Mouse (Mus musculus): ENCODE results near the gene Obscn. TPM values are rescaled to one million over a fixed set of nuclear protein-coding genes. Genes with fewer than 3 reads are reported as not detected.
A peak's percentile ranks its signal among the peaks of the same experiment; 100 is the strongest.

Gene Obscn
- total RNA-seq, 2 experiments from 2014 or later: 1,369 to 1,614 TPM

DNA sequence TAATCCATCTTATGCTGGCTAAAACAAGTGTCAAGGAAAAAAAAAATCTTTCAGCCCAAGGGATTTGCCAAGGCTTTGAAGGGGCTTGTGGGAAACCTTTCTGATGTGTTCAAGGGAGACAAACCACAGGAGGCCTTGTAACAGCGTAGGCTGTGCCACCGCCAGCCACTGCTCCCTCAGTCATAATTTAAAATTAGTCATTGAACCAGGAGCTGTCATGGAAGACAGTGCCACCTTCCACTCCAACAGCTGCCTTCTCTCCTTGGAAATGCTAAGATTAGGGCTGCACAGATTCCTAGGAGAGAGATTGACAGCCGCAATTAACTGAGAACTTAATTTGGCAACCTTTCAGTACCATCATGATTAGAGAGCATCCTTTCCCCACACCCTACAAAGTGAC lies 13.1 kb upstream of the Obscn start:
- no peak for DNase-seq
- intact Hi-C loops (cut with DNase I): no loop called here

DNA sequence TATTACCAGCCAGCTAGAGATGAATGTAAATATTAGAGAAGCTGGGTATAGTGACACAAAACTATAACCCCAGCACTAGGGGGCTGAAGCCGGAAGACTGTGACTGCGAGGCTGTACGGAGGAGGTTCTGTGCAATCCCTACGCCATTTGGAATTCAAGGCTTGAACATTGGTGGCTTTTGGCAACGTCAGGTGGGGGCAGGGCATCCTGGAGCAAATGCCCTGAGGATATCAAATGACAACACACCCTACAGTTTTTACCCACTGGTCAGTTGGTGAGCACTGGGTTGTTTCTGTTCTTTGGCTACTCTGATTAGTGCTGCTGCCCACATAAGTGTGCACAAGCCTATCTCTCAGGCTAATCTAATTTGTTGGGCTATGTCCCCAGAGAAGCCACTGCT lies 6.8 kb upstream of the Obscn start:
- no peak for DNase-seq
- intact Hi-C loops (cut with DNase I): no loop called here

DNA sequence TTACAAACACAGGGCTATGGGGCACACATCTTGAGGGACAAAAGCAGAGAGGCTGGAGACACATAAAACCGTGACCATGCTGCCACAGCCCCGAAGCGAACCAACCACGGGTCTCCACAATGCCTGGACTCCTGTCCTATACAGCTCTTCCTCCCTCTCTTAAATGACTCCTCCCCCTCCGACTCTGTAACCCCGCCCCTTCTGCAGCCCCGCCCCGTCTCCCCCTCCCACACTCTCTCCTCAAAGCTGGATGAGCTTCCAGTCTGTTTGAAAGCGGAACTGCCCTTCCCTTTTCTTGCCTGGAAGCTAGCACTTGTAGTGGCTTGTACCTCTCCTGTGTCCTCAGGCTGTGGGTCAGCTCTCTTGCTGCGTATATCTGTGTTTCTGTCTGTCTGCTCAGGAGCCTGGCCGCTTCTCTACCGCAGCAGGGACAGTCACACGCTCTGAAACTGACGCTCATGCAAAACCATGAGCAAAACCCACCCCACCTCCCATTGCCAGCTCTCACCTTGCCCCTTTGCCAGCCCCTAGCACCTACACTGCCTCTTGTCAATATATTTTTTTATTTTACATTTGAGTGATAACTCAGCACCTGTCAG lies 5.7 kb upstream of the Obscn start:
- intact Hi-C loops (cut with DNase I): no loop called here
- no peak for DNase-seq

- intact Hi-C loops (cut with DNase I): no loop called here
- DNase-seq: peak; percentile 53 to 60
Observed at GRCm38 (mm10) chr11:59138537-59139486, 2.6 kb upstream of the Obscn start.

GRCm38 (mm10) chr11:59136994-59137706 lies 948 bp upstream of the Obscn start:
- DNase-seq: peak in 1 of 2 experiments; percentile 39
- intact Hi-C loops (cut with DNase I): no loop called here

DNA sequence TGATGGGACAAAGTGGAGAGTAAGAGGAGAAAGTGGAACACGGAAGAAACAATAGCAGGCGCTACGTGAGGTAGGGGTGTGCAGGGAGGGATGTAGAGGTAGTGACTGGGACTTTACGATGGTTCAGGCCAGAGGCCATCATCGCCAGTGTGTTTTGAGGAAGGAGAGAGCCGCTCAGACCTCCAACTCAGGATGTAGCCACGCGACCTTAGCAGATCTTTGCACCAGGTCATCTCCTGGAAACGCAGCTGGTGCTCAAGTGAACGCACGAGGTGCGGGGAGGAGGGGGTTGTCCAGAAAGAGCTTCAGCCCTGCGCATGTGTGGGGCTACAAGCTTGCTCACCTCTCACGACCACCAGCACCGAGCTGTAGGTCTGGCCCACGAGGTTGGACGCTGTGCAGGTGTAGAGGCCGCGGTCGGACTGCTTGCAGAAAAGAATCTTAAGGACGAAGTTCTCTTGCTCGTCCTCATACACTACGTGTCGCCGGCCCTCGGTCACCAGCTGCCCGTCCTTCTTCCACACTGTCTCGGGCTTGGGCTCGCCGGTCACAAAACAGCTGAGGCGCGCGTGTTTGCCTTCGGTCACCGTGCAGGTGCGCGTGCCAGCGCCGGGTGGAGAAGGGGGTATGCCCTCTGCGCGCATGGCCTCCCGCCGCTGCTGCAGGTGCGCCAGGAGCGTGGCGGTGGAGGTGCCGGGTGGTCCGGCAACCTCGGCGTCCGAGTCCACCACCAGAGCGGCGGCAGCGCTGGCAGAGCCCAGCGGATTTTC lies 966 bp downstream of the Obscn start:
- DNase-seq: no peak
- intact Hi-C loops (cut with DNase I): no loop called here

DNA sequence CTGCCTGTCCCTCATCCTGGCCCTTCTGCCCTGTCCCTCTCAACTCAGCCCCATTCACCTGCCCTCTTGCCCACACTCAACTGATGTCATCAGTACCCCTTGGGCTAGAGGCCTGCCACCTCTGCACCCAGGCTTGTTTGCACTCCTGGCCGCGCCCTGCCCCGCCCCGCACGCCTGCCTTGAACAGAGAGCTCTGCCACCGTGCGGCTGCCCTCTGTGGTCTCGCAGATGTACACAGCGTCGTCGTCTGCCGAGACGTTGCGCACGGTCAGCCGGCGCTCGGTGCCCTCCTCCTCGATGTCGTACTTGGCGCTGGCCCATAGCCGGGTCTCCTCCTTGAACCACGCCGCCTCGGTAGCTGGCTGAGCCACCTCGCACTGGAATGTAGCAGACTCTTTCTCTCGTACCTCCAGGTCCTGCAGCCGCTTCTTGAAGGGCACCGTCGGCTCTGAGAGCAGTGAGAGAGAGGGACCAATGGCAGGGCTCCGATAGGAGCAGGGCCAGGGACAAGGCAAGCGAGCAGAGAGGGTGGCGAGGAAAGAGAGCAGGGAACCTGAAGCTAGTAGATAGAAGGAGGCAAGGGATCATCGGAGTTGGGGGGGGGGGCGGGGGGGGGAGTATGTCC lies 1.7 kb downstream of the Obscn start:
- intact Hi-C loops (cut with DNase I): no loop called here
- DNase-seq: no peak

DNA sequence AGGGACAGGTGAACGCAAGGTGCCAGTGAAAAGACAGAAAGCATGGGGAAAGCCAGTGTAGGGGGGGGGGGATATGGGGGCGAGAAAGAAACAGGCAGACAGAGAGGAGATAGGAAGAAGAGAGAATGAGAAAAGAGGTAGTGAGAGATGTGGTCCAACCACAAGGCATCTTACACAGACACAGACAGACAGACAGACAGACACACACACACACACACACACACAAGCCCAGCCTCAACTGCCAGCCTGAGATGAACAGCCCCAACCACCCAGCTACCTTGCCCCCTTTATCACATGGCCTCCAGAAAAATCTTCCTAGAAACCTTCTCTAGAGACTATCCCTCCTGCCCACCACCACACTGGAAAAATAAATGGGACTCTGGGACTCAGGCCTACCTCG lies 4.1 kb downstream of the Obscn start:
- no peak for DNase-seq
- intact Hi-C loops (cut with DNase I): no loop called here

DNA sequence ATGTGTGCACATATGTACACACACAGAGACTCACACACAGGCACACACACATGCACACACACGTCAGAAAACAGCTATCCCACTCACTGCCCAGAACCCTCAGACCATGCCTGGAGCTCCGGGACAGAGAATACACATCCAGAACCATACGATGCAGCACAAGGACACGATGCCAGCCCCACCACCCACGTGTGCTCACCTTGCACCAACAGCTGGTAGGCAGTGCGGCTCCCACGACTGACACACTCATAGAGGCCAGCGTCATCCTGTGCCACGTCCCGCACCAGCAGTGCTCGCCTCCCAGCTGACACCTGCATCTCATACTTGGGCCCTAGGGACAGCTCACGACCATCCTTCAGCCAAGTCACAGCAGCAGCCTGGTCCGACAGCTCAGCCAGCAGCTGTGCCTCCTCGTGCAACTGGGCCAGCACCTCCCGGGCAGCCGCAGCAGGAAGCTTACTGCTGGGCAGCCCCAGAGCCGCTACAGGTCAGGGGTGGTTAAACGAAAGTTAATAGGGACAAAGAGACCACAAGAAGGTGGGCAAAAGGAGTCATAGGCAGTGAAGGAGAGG lies 4.8 kb downstream of the Obscn start:
- intact Hi-C loops (cut with DNase I): no loop called here

DNA sequence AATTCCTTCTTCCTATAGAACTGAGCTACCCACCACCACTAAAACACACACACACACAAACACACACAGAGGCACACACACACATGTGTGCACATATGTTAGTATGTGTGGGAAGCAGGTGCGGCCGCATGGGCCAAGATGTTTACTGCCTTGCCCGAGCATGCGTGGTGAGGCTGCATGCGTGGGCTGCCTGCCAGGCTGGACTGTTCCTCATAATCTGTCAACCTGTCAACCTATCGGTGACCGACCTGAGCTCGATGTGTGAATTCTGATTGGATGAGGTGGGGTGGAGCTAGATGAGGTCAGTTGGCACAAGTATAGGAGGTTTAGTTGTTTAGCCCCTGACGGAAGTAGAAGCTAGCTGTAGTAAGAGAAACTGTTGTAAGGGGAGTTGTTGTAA lies 5.4 kb downstream of the Obscn start:
- DNase-seq: no peak
- intact Hi-C loops (cut with DNase I): no loop called here

More for the DNA sequence above, 4.8 kb downstream of the Obscn start:
- no peak for DNase-seq

DNA sequence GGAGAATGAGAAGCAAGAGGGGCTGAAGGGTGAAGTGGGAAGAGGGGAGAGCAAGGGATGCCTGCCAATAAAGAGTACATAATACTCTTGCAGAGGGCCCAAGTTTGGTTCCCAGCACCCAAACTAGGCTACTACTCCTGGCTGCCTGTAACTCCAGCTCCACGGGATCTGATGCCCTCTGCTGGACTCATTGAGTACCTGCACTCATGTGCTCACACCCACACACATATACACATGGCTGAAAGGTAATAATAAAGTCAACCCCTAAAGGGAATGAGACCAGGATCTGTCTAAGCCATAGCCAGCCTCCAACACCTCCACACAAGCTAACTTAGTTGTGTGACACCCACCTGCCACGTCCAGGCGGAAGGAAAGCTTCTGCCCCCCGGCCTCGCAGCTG lies 30.3 kb downstream of the Obscn start:
- intact Hi-C loops (cut with DNase I): no loop called here

DNA sequence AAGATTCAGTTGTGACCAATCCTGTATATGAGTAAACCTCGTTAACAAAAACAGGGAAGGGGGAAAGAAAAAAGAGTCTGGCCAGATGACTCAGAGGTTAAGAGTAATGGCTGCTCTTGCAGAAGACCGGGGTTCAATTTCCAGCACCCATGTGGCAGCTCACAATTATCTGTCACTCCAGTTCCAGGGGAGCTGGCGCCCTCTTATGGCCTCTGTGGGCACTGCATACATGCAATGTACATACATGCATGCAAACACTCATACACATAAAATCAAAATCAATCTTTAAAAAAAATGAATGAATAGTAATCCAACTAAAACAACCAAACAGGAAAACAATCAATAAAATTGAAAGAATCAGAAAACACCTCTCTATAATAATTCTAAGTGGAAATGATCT lies 33.9 kb downstream of the Obscn start:
- no peak for DNase-seq
- intact Hi-C loops (cut with DNase I): no loop called here

More for the DNA sequence above, 30.3 kb downstream of the Obscn start:
- DNase-seq: no peak

DNA sequence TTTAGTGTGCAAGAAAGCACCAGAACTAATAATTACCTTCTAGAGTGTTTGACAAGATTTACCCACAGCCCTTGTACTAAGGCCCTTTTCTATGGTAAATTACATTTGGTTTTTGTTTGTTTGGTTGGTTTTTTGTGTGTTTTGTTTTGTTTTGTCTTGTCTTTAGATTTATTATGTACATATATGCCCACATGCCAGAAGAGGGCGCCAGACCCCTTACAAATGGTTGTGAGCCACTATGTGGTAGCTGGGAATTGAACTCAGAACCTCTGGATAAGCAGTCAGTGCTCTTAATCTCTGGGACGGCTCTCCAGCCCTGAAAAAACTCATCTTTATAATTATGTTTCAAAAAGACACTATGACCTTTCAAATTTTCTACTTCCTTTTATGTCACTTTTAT lies 37.9 kb downstream of the Obscn start:
- no peak for DNase-seq
- intact Hi-C loops (cut with DNase I): no loop called here

DNA sequence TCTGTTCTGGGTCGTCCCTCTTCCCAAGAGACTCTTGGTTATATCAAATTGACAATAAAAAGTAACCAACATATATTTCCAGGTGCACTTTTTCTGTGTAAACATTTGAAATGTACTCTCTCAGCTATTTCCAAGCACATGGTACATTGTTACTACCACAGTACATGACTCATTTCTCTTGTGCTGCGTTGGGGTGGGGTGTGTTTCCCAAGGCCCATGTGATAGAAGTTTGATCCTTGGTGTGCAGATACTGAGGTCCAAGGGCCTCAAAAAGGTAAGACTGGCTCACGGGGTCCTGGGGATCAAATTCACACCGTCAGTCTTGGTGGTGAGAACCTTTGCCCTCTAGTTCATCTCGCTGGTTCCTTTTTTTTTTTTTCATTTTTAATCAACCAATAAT lies 38.4 kb downstream of the Obscn start:
- intact Hi-C loops (cut with DNase I): no loop called here
- DNase-seq: no peak

DNA sequence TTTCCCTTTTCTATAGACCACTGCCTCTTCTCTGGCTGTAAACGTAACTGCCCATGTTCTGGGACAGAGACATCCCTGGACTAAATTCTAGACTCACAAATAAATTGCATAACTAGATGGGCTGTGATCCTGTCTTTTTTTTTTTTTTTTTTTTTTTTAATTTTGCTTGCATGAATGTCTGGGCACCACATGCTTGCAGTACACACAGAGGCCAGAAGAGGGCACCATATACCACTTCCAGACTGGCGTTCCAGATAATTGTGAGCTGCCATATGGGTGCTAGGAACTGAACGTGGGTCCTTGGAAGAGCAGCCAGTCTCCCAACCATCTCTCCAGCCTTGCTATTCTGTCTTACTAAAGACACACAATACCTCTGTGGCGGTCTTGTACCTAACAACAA lies 42.0 kb downstream of the Obscn start:
- intact Hi-C loops (cut with DNase I): no loop called here

DNA sequence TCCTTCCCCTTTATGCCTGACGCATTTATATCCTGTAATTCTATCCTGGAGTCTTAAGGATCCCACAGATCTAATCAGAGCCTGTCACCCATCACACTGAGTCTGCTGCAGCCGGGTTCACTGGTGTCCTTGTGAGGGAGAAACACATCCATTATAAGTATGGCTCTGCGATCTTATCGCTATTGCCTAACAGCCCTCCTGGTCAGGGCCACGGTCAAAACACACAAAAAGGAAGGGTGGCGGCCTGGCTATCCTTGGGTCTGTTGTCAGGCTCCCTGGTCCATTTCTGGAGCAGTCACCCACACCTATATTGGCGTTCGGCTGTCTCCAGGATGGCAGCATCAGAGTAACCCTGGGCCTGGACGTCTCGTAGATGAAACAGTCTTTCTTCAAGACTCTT lies 48.6 kb downstream of the Obscn start:
- intact Hi-C loops (cut with DNase I): no loop called here
- DNase-seq: no peak

More for the DNA sequence above, 42.0 kb downstream of the Obscn start:
- no peak for DNase-seq

GRCm38 (mm10) chr11:59085200-59085599 lies 51.0 kb downstream of the Obscn start:
- intact Hi-C loops (cut with DNase I): no loop called here
- no peak for DNase-seq

DNA sequence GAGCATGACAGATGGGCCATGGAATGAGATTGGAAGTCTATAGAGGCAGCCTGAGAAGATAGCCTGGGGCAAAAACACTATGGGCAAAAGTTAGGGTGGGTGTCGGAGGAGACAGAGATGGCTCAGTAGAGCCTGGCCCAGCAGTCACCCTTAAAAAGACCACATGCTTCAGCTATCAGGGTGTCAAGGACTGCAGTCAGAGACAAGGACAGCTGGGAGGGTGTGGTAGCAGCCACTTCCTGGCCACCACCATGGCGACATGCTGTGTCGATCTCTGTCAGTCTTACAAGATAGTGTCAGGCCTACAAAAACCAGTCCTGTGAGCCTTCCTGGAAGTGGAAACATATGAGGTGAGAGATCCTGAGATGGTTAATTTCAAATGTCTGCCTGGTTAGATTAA lies 53.1 kb downstream of the Obscn start:
- intact Hi-C loops (cut with DNase I): no loop called here
- DNase-seq: no peak

DNA sequence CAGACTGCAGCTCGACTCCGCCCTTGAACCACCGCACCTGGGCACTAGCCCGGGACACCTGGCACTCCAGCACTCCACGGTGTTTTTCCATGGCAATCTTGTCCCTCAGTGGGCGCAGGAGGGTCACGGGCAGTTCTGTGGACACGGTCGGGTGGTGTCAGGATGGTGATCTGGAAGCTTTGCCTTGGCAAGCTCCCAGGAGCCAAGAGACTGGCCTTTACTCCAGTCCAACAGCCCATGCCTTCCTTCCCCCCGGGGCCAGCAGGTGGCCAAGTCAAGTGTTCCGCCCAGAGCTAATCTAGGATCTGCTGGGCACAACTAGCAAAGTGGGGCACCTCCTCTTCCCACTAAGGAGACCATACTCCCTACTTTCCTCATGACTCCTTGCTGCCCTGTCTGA lies 57.9 kb downstream of the Obscn start:
- intact Hi-C loops (cut with DNase I): no loop called here
- DNase-seq: peak in 1 of 2 experiments; percentile 37

DNA sequence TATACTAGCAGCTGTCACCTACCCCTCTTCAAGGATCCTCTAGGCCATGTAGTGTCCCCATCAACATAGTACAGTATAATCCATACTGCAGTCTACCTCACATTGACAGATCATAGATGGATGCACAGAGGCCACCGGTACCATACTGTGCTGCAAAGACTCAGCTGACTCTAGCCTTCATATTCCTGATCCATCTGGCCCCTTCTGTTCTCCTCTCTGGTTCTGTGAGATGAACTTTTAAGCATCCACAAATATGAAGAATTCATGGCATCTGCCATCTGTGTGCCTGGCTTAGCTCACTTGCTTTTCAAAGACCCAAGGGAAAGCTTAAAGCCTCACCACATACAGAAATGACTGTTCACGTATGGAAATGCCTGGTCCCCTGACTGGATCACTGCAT lies 65.9 kb downstream of the Obscn start:
- no peak for DNase-seq
- intact Hi-C loops (cut with DNase I): no loop called here

Measured in gastrocnemius, postnatal 36 days (tissue).